Mouse (Mus musculus) 3T3-L1 (cell line): ENCODE measurements around the gene Tmem256.
A peak's percentile ranks its signal among the peaks of the same experiment; 100 is the strongest.

Experiments
- DNase-seq: peaks from one replicate; pipeline ENCODE4 v3.0.0-alpha.2; 2015; ENCODE audit warnings: low read depth, low spot score

The Tmem256 gene

GRCm38 (mm10) chr11:69815155-69815554 lies 23.2 kb upstream of the Tmem256 start, which contains the start of gene Gm39566:
TSS of gene Gm39566 (minus strand) at chr11:69815298.
- no peak for DNase-seq

GRCm38 (mm10) chr11:69816520-69816919 lies 21.8 kb upstream of the Tmem256 start:
- no peak for DNase-seq

- DNase-seq = no peak
Measured at GRCm38 (mm10) chr11:69818365-69818764, 19.9 kb upstream of the Tmem256 start, which contains the start of gene Spem2. TSS of gene Spem2 (minus strand) at chr11:69818465.

GRCm38 (mm10) chr11:69818871-69819270 lies 19.4 kb upstream of the Tmem256 start:
- DNase-seq = no peak

- DNase-seq = no peak
Measured at GRCm38 (mm10) chr11:69822080-69822479, 16.2 kb upstream of the Tmem256 start, which contains the start of gene Spem1. TSS of gene Spem1 (minus strand) at chr11:69822180.

- DNase-seq = no peak
Measured at GRCm38 (mm10) chr11:69823456-69823855, 14.9 kb upstream of the Tmem256 start.

GRCm38 (mm10) chr11:69828832-69829231 lies 9.5 kb upstream of the Tmem256 start:
- DNase-seq = no peak

GRCm38 (mm10) chr11:69833554-69833953 lies 4.8 kb upstream of the Tmem256 start:
- no peak for DNase-seq

GRCm38 (mm10) chr11:69834001-69834549 lies 4.2 kb upstream of the Tmem256 start:
- no peak for DNase-seq

- DNase-seq = no peak
Measured at GRCm38 (mm10) chr11:69835326-69835965, 2.9 kb upstream of the Tmem256 start.

GRCm38 (mm10) chr11:69835966-69836335 lies 2.4 kb upstream of the Tmem256 start:
- DNase-seq = no peak

- DNase-seq = peak; percentile 33
Measured at GRCm38 (mm10) chr11:69836703-69837576, 1.4 kb upstream of the Tmem256 start.

- no peak for DNase-seq
Measured at GRCm38 (mm10) chr11:69837604-69837951, 736 bp upstream of the Tmem256 start, which contains the start of gene Nlgn2. TSS of gene Nlgn2 (minus strand) at chr11:69837784.

- DNase-seq = peak; percentile 69
Measured at GRCm38 (mm10) chr11:69838714-69839104, 395 bp downstream of the Tmem256 start.

- peak; percentile 90 for DNase-seq
Measured at GRCm38 (mm10) chr11:69846198-69846680, 7.9 kb downstream of the Tmem256 start, which contains the start of gene Plscr3. TSS of gene Plscr3 (plus strand) at chr11:69846376.

GRCm38 (mm10) chr11:69846738-69847688 lies 8.7 kb downstream of the Tmem256 start:
- DNase-seq = peak; percentile 62

GRCm38 (mm10) chr11:69848021-69848420 lies 9.7 kb downstream of the Tmem256 start:
- no peak for DNase-seq

GRCm38 (mm10) chr11:69849128-69849527 lies 10.8 kb downstream of the Tmem256 start:
- DNase-seq = no peak

- no peak for DNase-seq
Measured at GRCm38 (mm10) chr11:69849884-69850283, 11.6 kb downstream of the Tmem256 start.

- DNase-seq = no peak
Measured at GRCm38 (mm10) chr11:69850754-69851153, 12.4 kb downstream of the Tmem256 start.

- DNase-seq = peak; percentile 5
Measured at GRCm38 (mm10) chr11:69853994-69854393, 15.7 kb downstream of the Tmem256 start.
